ENCODE assay signal across 8 mouse cellular contexts in genomic region chr3:84281936-84282371, GRCm38 (mm10). TPM values are rescaled to one million over a fixed set of nuclear protein-coding genes. Genes with fewer than 3 reads are reported as not detected.
DNase-seq lines count a peak whose midpoint lies in the region; ATAC-seq lines count a peak whose summit lies in the region.

No protein-coding gene starts in this region.

- H3K4me3 ChIP-seq in heart, embryonic 12.5 days: no peak overlapping the region
- no peak overlapping the region for H3K4me3 ChIP-seq in embryonic facial prominence, embryonic 12.5 days
- H3K4me3 ChIP-seq in midbrain, embryonic 16.5 days (ENCODE audit: low read depth, low read length): no peak overlapping the region

- WGBS in heart, embryonic 12.5 days: 30% methylated on average over 10 of the region's 10 CpGs
- 27% methylated on average over 10 of the region's 10 CpGs for WGBS in embryonic facial prominence, embryonic 12.5 days
- WGBS in midbrain, embryonic 16.5 days: 24% methylated on average over 10 of the region's 10 CpGs

- H3K27me3 ChIP-seq in heart, embryonic 12.5 days (replicated peaks): peaks cover 12% of the 10 kb centered on the region
- H3K27me3 ChIP-seq in embryonic facial prominence, embryonic 12.5 days: no peaks in the 10 kb centered on the region
- no peaks in the 10 kb centered on the region for H3K27me3 ChIP-seq in midbrain, embryonic 16.5 days (ENCODE audit: control insufficient read depth, insufficient read depth, low read depth, low read length)

- intact Hi-C loops in heart, postnatal 36 days (cut with DNase I): no loop called here

- no peak for DNase-seq in heart, postnatal 36 days
- peak; percentile 50 for DNase-seq in kidney, adult 9 months
- DNase-seq in cerebellum, postnatal 36 days: no peak
- no peak for DNase-seq in thymus, postnatal 36 days
- no peak for DNase-seq in layer of hippocampus, adult 8-10 months (ENCODE audit: low spot score in 2 of 2)

- ATAC-seq in heart, embryonic 12.5 days (ENCODE audit: insufficient number of reproducible peaks, low FRiP score): peak; percentile 54
- 0 out of 2 replicates have a peak, but pooled peaks have one; percentile 24 for ATAC-seq in embryonic facial prominence, embryonic 12.5 days (ENCODE audit: insufficient number of reproducible peaks, insufficient read depth, low FRiP score, low TSS enrichment)
- ATAC-seq in midbrain, embryonic 16.5 days: peak; percentile 50

- H3K9me3 ChIP-seq in heart, embryonic 12.5 days (replicated peaks): no peaks in the 10 kb centered on the region
- H3K9me3 ChIP-seq in embryonic facial prominence, embryonic 12.5 days: no peaks in the 10 kb centered on the region
- no peaks in the 10 kb centered on the region for H3K9me3 ChIP-seq in midbrain, embryonic 16.5 days (replicated peaks; ENCODE audit: control insufficient read depth, low read length, poor library complexity, severe bottlenecking)

- H3K27ac ChIP-seq in heart, embryonic 12.5 days (ENCODE audit: poor library complexity, severe bottlenecking): 0 out of 2 replicates have a peak overlapping the region, but pooled peaks have one; percentile 32
- H3K27ac ChIP-seq in embryonic facial prominence, embryonic 12.5 days: no peak overlapping the region
- H3K27ac ChIP-seq in midbrain, embryonic 16.5 days (ENCODE audit: low read length): no peak overlapping the region

- H3K4me1 ChIP-seq in heart, embryonic 12.5 days (replicated peaks): peaks cover 33% of the 10 kb centered on the region
- H3K4me1 ChIP-seq in embryonic facial prominence, embryonic 12.5 days: peaks cover 12% of the 10 kb centered on the region
- peaks cover 21% of the 10 kb centered on the region for H3K4me1 ChIP-seq in midbrain, embryonic 16.5 days (ENCODE audit: control insufficient read depth, insufficient read depth, low read length)

- no peaks in the 10 kb centered on the region for H3K36me3 ChIP-seq in heart, embryonic 12.5 days
- no peaks in the 10 kb centered on the region for H3K36me3 ChIP-seq in embryonic facial prominence, embryonic 12.5 days
- no peaks in the 10 kb centered on the region for H3K36me3 ChIP-seq in midbrain, embryonic 16.5 days (ENCODE audit: control insufficient read depth, insufficient read depth, low read length)

- no peak overlapping the region for H3K9ac ChIP-seq in heart, embryonic 12.5 days
- no peak overlapping the region for H3K9ac ChIP-seq in embryonic facial prominence, embryonic 12.5 days
- H3K9ac ChIP-seq in midbrain, embryonic 16.5 days (ENCODE audit: low read depth, low read length): no peak overlapping the region

- peak overlapping the region; percentile 26; the same call in 1 of the 2 replicates for H3K4me2 ChIP-seq in heart, embryonic 12.5 days
- no peak overlapping the region for H3K4me2 ChIP-seq in embryonic facial prominence, embryonic 12.5 days (replicated peaks)
- H3K4me2 ChIP-seq in midbrain, embryonic 16.5 days (ENCODE audit: low read length): peak overlapping the region; percentile 11

RNA-seq across cellular contexts. Expression of gene Trim2, which starts 24.7 kb away (rescaled TPM):
- 9.0 and 10.1 TPM in 2 replicates for polyA plus RNA-seq in heart, embryonic 12.5 days (2016; fragmentation: Nextera tagmentation; extraction: Ambion mirVana)
- 1 to 10 TPM; 5.1 to 5.8 TPM for total RNA-seq in heart, postnatal 36 days (2021)
- polyA plus RNA-seq in embryonic facial prominence, embryonic 12.5 days (2016; fragmentation: Nextera tagmentation; extraction: Ambion mirVana): 38.2 and 39.2 TPM in 2 replicates
- 174 and 182 TPM in 2 replicates for polyA plus RNA-seq in midbrain, embryonic 16.5 days (2015; fragmentation: Nextera tagmentation; extraction: Ambion mirVana)
- total RNA-seq in layer of hippocampus, adult 8-10 months (2022): 100 to 1,000 TPM; 369 to 408 (median 383) TPM
